Mouse (Mus musculus): ENCODE measurements around the gene Purb.

GRCm38 (mm10) chr11:6489691-6490503 is 14.2 kb upstream of the Purb start:
- TF ChIP-seq REST (IDR thresholded peaks at IDR 0.05; ENCODE audit: insufficient read depth, insufficient read length) = no peak
- no peak for TF ChIP-seq SRF (IDR thresholded peaks at IDR 0.05; ENCODE audit: control insufficient read depth, insufficient read length, low read depth)
- TF ChIP-seq POLR2A (IDR thresholded peaks at IDR 0.05; ENCODE audit: insufficient read length, low read depth) = no peak
- TF ChIP-seq USF1 (IDR thresholded peaks at IDR 0.05; ENCODE audit: low read depth) = peak; percentile 4
- peak in 1 of 3 experiments; percentile 81 for TF ChIP-seq MYOG (IDR thresholded peaks at IDR 0.05; ENCODE audit: control insufficient read depth in 1 of 3, insufficient read depth in 1 of 3, insufficient read length in 2 of 3, low read depth in 2 of 3)

Data from myocyte (in vitro differentiated cells).